10 mouse cellular contexts compared by ENCODE assay signal in the genomic region with DNA sequence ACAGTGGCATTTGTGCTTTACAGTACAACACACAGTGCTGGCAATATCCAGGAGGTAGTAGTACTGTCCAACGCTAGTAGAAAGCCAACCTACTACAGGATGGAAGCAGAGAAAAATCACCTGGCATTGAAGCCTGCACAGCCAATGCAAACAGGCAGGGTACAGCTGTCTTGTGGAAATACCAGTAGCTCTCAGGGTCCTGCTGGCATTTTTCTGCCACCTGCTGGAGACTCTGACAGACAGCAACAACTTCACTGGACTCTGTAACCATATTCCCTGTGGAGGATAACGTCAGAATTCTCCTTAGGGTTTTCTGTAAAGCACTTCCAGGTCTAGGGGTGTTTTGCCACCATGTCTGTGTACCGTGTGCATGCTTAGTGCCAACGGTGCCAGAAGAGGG. TPM values are rescaled to one million over a fixed set of nuclear protein-coding genes. Genes with fewer than 3 reads are reported as not detected.
DNase-seq lines count a peak whose midpoint lies in the region; ATAC-seq and TF ChIP-seq lines count a peak whose summit lies in the region.
"Had no signal": no experiment of that assay in that cellular context is flagged by ENCODE, and none has a peak within 500 bp of the region (broad histone marks: within the 10 kb centered on the region; RNA-seq: fewer than 3 reads in every experiment).

No protein-coding gene starts in this region.

- WGBS in embryonic facial prominence, embryonic 14.5 days: 72% methylated on average over 4 of the region's 4 CpGs
- 81% methylated on average over 4 of the region's 4 CpGs for WGBS in heart, embryonic 11.5 days (ENCODE audit: insufficient replicate concordance)

- no peak overlapping the region for H3K9ac ChIP-seq in embryonic facial prominence, embryonic 14.5 days (ENCODE audit: low read depth, low read length)
- H3K9ac ChIP-seq in heart, embryonic 11.5 days (ENCODE audit: low read depth, low read length): no peak overlapping the region
- H3K9ac ChIP-seq: heart, embryonic 15.5 days had no signal

- peak; percentile 35 for ATAC-seq in embryonic facial prominence, embryonic 14.5 days (ENCODE audit: low read depth)
- ATAC-seq in heart, embryonic 11.5 days (replicated peaks; ENCODE audit: insufficient number of reproducible peaks, low FRiP score, low TSS enrichment): no peak

- no peaks in the 10 kb centered on the region for H3K79me2 ChIP-seq in C2C12 (ENCODE audit: control insufficient read depth, insufficient read depth)

- no peak overlapping the region for H3K27ac ChIP-seq in layer of hippocampus, adult 2 months
- H3K27ac ChIP-seq in embryonic facial prominence, embryonic 14.5 days (replicated peaks; ENCODE audit: low read depth, low read length): no peak overlapping the region
- no peak overlapping the region for H3K27ac ChIP-seq in heart, embryonic 11.5 days (ENCODE audit: low read depth, low read length)
- H3K27ac ChIP-seq: heart, embryonic 15.5 days had no signal

- no peak overlapping the region for H3ac ChIP-seq in C2C12 (ENCODE audit: control insufficient read depth, insufficient read length, low read depth)

- peak; percentile 71 for TF ChIP-seq CTCF in layer of hippocampus, adult 2 months (conservative IDR thresholded peaks at IDR 0.05)
- peak; percentile 16 for TF ChIP-seq CTCF in C2C12 (IDR thresholded peaks at IDR 0.05; ENCODE audit: control insufficient read depth, insufficient read depth, insufficient read length)

- H3K4me1 ChIP-seq in embryonic facial prominence, embryonic 14.5 days (ENCODE audit: control insufficient read depth, insufficient read depth, low read length): no peaks in the 10 kb centered on the region
- H3K4me1 ChIP-seq in heart, embryonic 11.5 days (ENCODE audit: control insufficient read depth, insufficient read depth, low read length): no peaks in the 10 kb centered on the region
- H3K4me1 ChIP-seq: heart, embryonic 15.5 days had no signal

- H3K36me3 ChIP-seq in C2C12 (ENCODE audit: control insufficient read depth, insufficient read depth): peaks cover 95% of the 10 kb centered on the region
- peaks cover 98% of the 10 kb centered on the region for H3K36me3 ChIP-seq in embryonic facial prominence, embryonic 14.5 days (ENCODE audit: control insufficient read depth, insufficient read depth, low read length)
- H3K36me3 ChIP-seq in heart, embryonic 11.5 days (ENCODE audit: control insufficient read depth, insufficient read depth, low read length): peaks cover 49% of the 10 kb centered on the region

- H3K27me3 ChIP-seq in C2C12 (ENCODE audit: control insufficient read depth, insufficient read depth, insufficient read length): no peaks in the 10 kb centered on the region
- no peaks in the 10 kb centered on the region for H3K27me3 ChIP-seq in embryonic facial prominence, embryonic 14.5 days (replicated peaks; ENCODE audit: control insufficient read depth, insufficient read depth, low read length)
- no peaks in the 10 kb centered on the region for H3K27me3 ChIP-seq in heart, embryonic 11.5 days (ENCODE audit: control insufficient read depth, insufficient read depth, low read length)
- H3K27me3 ChIP-seq: heart, embryonic 15.5 days had no signal

- H3K4me3 ChIP-seq in layer of hippocampus, adult 2 months: no peak overlapping the region
- H3K4me3 ChIP-seq in C2C12 (ENCODE audit: insufficient read depth, poor library complexity, severe bottlenecking): no peak overlapping the region
- no peak overlapping the region for H3K4me3 ChIP-seq in embryonic facial prominence, embryonic 14.5 days (ENCODE audit: low read depth, low read length)
- H3K4me3 ChIP-seq in heart, embryonic 11.5 days (ENCODE audit: low read depth, low read length): no peak overlapping the region
- H3K4me3 ChIP-seq: heart, embryonic 15.5 days had no signal

- H3K9me3 ChIP-seq in embryonic facial prominence, embryonic 14.5 days (ENCODE audit: control insufficient read depth, low read length): no peaks in the 10 kb centered on the region
- no peaks in the 10 kb centered on the region for H3K9me3 ChIP-seq in heart, embryonic 11.5 days (replicated peaks; ENCODE audit: control insufficient read depth, low read length)
- H3K9me3 ChIP-seq: heart, embryonic 15.5 days had no signal

- peak; percentile 21 for DNase-seq in adrenal gland, postnatal 14 days
- DNase-seq in adrenal gland, postnatal 25 days: no peak
- no peak for DNase-seq in layer of hippocampus, adult 2 months (ENCODE audit: low spot score in 2 of 2)
- DNase-seq in layer of hippocampus, adult 9-11 months: no peak
- DNase-seq in embryonic facial prominence, embryonic 14.5 days (ENCODE audit: low spot score): peak; percentile 53
- DNase-seq in spleen, postnatal 14 days (ENCODE audit: low spot score in 2 of 2): no peak
- DNase-seq: cerebellum, adult 11-12 months had no signal

- H3K4me2 ChIP-seq in embryonic facial prominence, embryonic 14.5 days (ENCODE audit: low read depth, low read length): no peak overlapping the region
- no peak overlapping the region for H3K4me2 ChIP-seq in heart, embryonic 11.5 days
- H3K4me2 ChIP-seq: heart, embryonic 15.5 days had no signal

- no peaks in the 10 kb centered on the region for H3K79me3 ChIP-seq in C2C12 (ENCODE audit: low read depth)

TF ChIP-seq in C2C12, 6 proteins besides CTCF, POLR2A, EP300 and RAD21:
- no peak for TF ChIP-seq USF1 (IDR thresholded peaks at IDR 0.05; ENCODE audit: low read depth)
- no peak for TF ChIP-seq MYOD1 (IDR thresholded peaks at IDR 0.05; ENCODE audit: control insufficient read depth, insufficient read length, low read depth)
- no peak for TF ChIP-seq MAX (IDR thresholded peaks at IDR 0.05)
- TF ChIP-seq CEBPB (IDR thresholded peaks at IDR 0.05; ENCODE audit: low read depth): no peak
- no peak for TF ChIP-seq MYOG (IDR thresholded peaks at IDR 0.05; ENCODE audit: control insufficient read depth, extremely low read depth, insufficient read length)
- TF ChIP-seq FOSL1 (IDR thresholded peaks at IDR 0.05; ENCODE audit: insufficient read depth, low read length, poor library complexity, severe bottlenecking): no peak

RNA-seq across cellular contexts. Expression of gene Zdhhc16, which starts 19.0 kb away (rescaled TPM):
- total RNA-seq in adrenal gland, postnatal 14 days (2021): 31.4 and 31.8 TPM in 2 replicates
- total RNA-seq in adrenal gland, postnatal 25 days (2021): 36.0 and 39.8 TPM in 2 replicates
- 10 to 100 TPM; 45.2 to 47.3 TPM for total RNA-seq in layer of hippocampus, adult 2 months (2021)
- 104 TPM for polyA plus RNA-seq in C2C12 (2012; fragmentation: generic; extraction: Trizol)
- polyA plus RNA-seq in embryonic facial prominence, embryonic 14.5 days (2014; fragmentation: Nextera tagmentation; extraction: Ambion mirVana): 69.1 and 72.4 TPM in 2 replicates
- 49.5 and 49.6 TPM in 2 replicates for polyA plus RNA-seq in heart, embryonic 11.5 days (2014; fragmentation: Nextera tagmentation; extraction: Ambion mirVana)

RNA-seq across cellular contexts. Expression of gene Exosc1, which starts 19.1 kb away (rescaled TPM):
- 23.9 and 25.4 TPM in 2 replicates for total RNA-seq in adrenal gland, postnatal 14 days (2021)
- total RNA-seq in adrenal gland, postnatal 25 days (2021): 24.0 and 30.3 TPM in 2 replicates
- total RNA-seq in layer of hippocampus, adult 2 months (2021): 10 to 100 TPM; 27.6 to 35.4 TPM
- polyA plus RNA-seq in C2C12 (2012; fragmentation: generic; extraction: Trizol): 46.5 TPM
- 67.8 and 71.3 TPM in 2 replicates for polyA plus RNA-seq in embryonic facial prominence, embryonic 14.5 days (2014; fragmentation: Nextera tagmentation; extraction: Ambion mirVana)
- 50.6 and 54.8 TPM in 2 replicates for polyA plus RNA-seq in heart, embryonic 11.5 days (2014; fragmentation: Nextera tagmentation; extraction: Ambion mirVana)

RNA-seq across cellular contexts. Expression of gene Mms19, which starts 28.7 kb away (rescaled TPM):
- total RNA-seq in adrenal gland, postnatal 14 days (2021): 19.9 and 22.2 TPM in 2 replicates
- total RNA-seq in adrenal gland, postnatal 25 days (2021): 19.0 and 31.0 TPM in 2 replicates
- 10 to 100 TPM; 30.9 to 39.2 TPM for total RNA-seq in layer of hippocampus, adult 2 months (2021)
- 21.9 TPM for polyA plus RNA-seq in C2C12 (2012; fragmentation: generic; extraction: Trizol)
- 27.5 and 35.2 TPM in 2 replicates for polyA plus RNA-seq in embryonic facial prominence, embryonic 14.5 days (2014; fragmentation: Nextera tagmentation; extraction: Ambion mirVana)
- polyA plus RNA-seq in heart, embryonic 11.5 days (2014; fragmentation: Nextera tagmentation; extraction: Ambion mirVana): 24.8 and 26.9 TPM in 2 replicates

RNA-seq across cellular contexts. Expression of gene Ubtd1, which starts 29.3 kb away (rescaled TPM):
- 13.9 and 20.0 TPM in 2 replicates for total RNA-seq in adrenal gland, postnatal 14 days (2021)
- total RNA-seq in adrenal gland, postnatal 25 days (2021): 15.2 and 18.2 TPM in 2 replicates
- total RNA-seq in layer of hippocampus, adult 2 months (2021): 10 to 100 TPM; 14.0 to 14.6 TPM
- polyA plus RNA-seq in C2C12 (2012; fragmentation: generic; extraction: Trizol): 73.0 TPM
- 18.7 and 20.8 TPM in 2 replicates for polyA plus RNA-seq in embryonic facial prominence, embryonic 14.5 days (2014; fragmentation: Nextera tagmentation; extraction: Ambion mirVana)
- polyA plus RNA-seq in heart, embryonic 11.5 days (2014; fragmentation: Nextera tagmentation; extraction: Ambion mirVana): 9.7 and 10.2 TPM in 2 replicates

RNA-seq across cellular contexts. Expression of gene Pgam1, which starts 40.6 kb away (rescaled TPM):
- 632 and 654 TPM in 2 replicates for total RNA-seq in adrenal gland, postnatal 14 days (2021)
- total RNA-seq in adrenal gland, postnatal 25 days (2021): 708 and 730 TPM in 2 replicates
- 100 to 1,000 TPM; 502 to 540 TPM for total RNA-seq in layer of hippocampus, adult 2 months (2021)
- 736 TPM for polyA plus RNA-seq in C2C12 (2012; fragmentation: generic; extraction: Trizol)
- polyA plus RNA-seq in embryonic facial prominence, embryonic 14.5 days (2014; fragmentation: Nextera tagmentation; extraction: Ambion mirVana): 522 and 549 TPM in 2 replicates
- polyA plus RNA-seq in heart, embryonic 11.5 days (2014; fragmentation: Nextera tagmentation; extraction: Ambion mirVana): 1,127 and 1,144 TPM in 2 replicates

Comparison
In these comparisons a context has a peak if more than half of its experiments do, and no peak if none do; other contexts are left out.
1. DNase-seq: peak in adrenal gland, postnatal 14 days (single experiment) and embryonic facial prominence, embryonic 14.5 days (single experiment); none in adrenal gland, postnatal 25 days (single experiment), layer of hippocampus, adult 2 months (0 of 2), layer of hippocampus, adult 9-11 months (single experiment) and spleen, postnatal 14 days (0 of 2).